35 mouse cellular contexts compared by ENCODE assay signal in genomic region chr10:75441800-75442199, GRCm38 (mm10). TPM values are rescaled to one million over a fixed set of nuclear protein-coding genes. Genes with fewer than 3 reads are reported as not detected.
DNase-seq lines count a peak whose midpoint lies in the region; ATAC-seq and TF ChIP-seq lines count a peak whose summit lies in the region.
"Had no signal": no experiment of that assay in that cellular context is flagged by ENCODE, and none has a peak within 500 bp of the region (broad histone marks: within the 10 kb centered on the region; RNA-seq: fewer than 3 reads in every experiment).

No protein-coding gene starts in this region.

- ATAC-seq in heart, embryonic 14.5 days (ENCODE audit: insufficient number of reproducible peaks, insufficient read depth, low FRiP score, low read depth), result no peak
- peak; percentile 87 for ATAC-seq in intestine, embryonic 14.5 days (replicated peaks; ENCODE audit: low FRiP score, low TSS enrichment, low read depth)
- ATAC-seq in intestine, embryonic 15.5 days, result peak; percentile 92
- ATAC-seq in stomach, embryonic 14.5 days (ENCODE audit: insufficient number of reproducible peaks, insufficient read depth, low FRiP score, low read depth), result peak; percentile 17; the same call in 1 of the 2 replicates
- ATAC-seq: activated CD4-positive, CD25-positive, alpha-beta regulatory T cell, adult 4 months; forebrain, embryonic 16.5 days had no signal

- H3K36me3 ChIP-seq in heart, embryonic 14.5 days (ENCODE audit: control insufficient read depth, insufficient read depth, low read length), result no peaks in the 10 kb centered on the region
- no peaks in the 10 kb centered on the region for H3K36me3 ChIP-seq in intestine, embryonic 14.5 days (ENCODE audit: control insufficient read depth, insufficient read depth, low read length)
- H3K36me3 ChIP-seq in intestine, embryonic 15.5 days, result no peaks in the 10 kb centered on the region
- H3K36me3 ChIP-seq in stomach, embryonic 14.5 days (ENCODE audit: control insufficient read depth, insufficient read depth, low read length), result no peaks in the 10 kb centered on the region
- no peaks in the 10 kb centered on the region for H3K36me3 ChIP-seq in thymus, adult 2 months (ENCODE audit: control insufficient read depth, insufficient read depth, low read length)
- H3K36me3 ChIP-seq: hindbrain, embryonic 13.5 days; liver, embryonic 15.5 days; lung, embryonic 15.5 days; midbrain, embryonic 10.5 days; neural tube, embryonic 12.5 days had no signal

- no peak overlapping the region for H3K4me2 ChIP-seq in heart, embryonic 14.5 days (ENCODE audit: low read length)
- no peak overlapping the region for H3K4me2 ChIP-seq in intestine, embryonic 14.5 days (ENCODE audit: low read length)
- no peak overlapping the region for H3K4me2 ChIP-seq in intestine, embryonic 15.5 days (replicated peaks)
- H3K4me2 ChIP-seq in stomach, embryonic 14.5 days (replicated peaks; ENCODE audit: low read depth, low read length), result no peak overlapping the region
- H3K4me2 ChIP-seq: heart, embryonic 11.5 days; hindbrain, embryonic 13.5 days; liver, embryonic 15.5 days; lung, embryonic 15.5 days; neural tube, embryonic 12.5 days had no signal

- 36% methylated on average over 4 of the region's 4 CpGs for WGBS in heart, embryonic 14.5 days
- 41% methylated on average over 4 of the region's 4 CpGs for WGBS in intestine, embryonic 14.5 days
- 21% methylated on average over 4 of the region's 4 CpGs for WGBS in intestine, embryonic 15.5 days
- WGBS in stomach, embryonic 14.5 days, result 42% methylated on average over 4 of the region's 4 CpGs
- 87% methylated on average over 4 of the region's 4 CpGs for WGBS in thymus, adult 2 months

- DNase-seq in heart, postnatal 36 days, result no peak
- DNase-seq in intestine, embryonic 14.5 days (ENCODE audit: low spot score), result peak; percentile 51
- no peak for DNase-seq in right cerebral cortex, postnatal 25 days
- no peak for DNase-seq in left cerebral cortex, postnatal 14 days (ENCODE audit: low spot score in 2 of 2)
- DNase-seq in thymus, adult 2 months, result no peak
- DNase-seq: adrenal gland, adult 2 months; adrenal gland, postnatal 36 days; B cell, adult 2 months; cerebellum, adult 18-20 months; cerebellum, postnatal 14 days; gastrocnemius, adult 2 months; gastrocnemius, postnatal 36 days; kidney, adult 8-10 months; kidney, postnatal 10 days; layer of hippocampus, adult 9-11 months; liver; right cerebral cortex, adult 18-20 months; right cerebral cortex, postnatal 4 days; thymus, adult 18-20 months; thymus, postnatal 36 days had no signal

- intact Hi-C loops in heart, postnatal 36 days (cut with DNase I), result no loop called here
- intact Hi-C loops in left cerebral cortex, postnatal 14 days (cut with DNase I), result no loop called here

- no peaks in the 10 kb centered on the region for H3K9me3 ChIP-seq in heart, embryonic 14.5 days (ENCODE audit: control insufficient read depth, low read length)
- H3K9me3 ChIP-seq in intestine, embryonic 14.5 days (ENCODE audit: control insufficient read depth, low read length), result no peaks in the 10 kb centered on the region
- no peaks in the 10 kb centered on the region for H3K9me3 ChIP-seq in intestine, embryonic 15.5 days
- no peaks in the 10 kb centered on the region for H3K9me3 ChIP-seq in stomach, embryonic 14.5 days (ENCODE audit: control insufficient read depth, low read depth, low read length)
- H3K9me3 ChIP-seq: hindbrain, embryonic 13.5 days; liver, embryonic 15.5 days; lung, embryonic 15.5 days; midbrain, embryonic 10.5 days; neural tube, embryonic 12.5 days had no signal

- H3K9ac ChIP-seq in heart, embryonic 14.5 days (ENCODE audit: low read length), result no peak overlapping the region
- H3K9ac ChIP-seq in intestine, embryonic 14.5 days (ENCODE audit: low read length), result no peak overlapping the region
- no peak overlapping the region for H3K9ac ChIP-seq in intestine, embryonic 15.5 days
- H3K9ac ChIP-seq in stomach, embryonic 14.5 days (replicated peaks; ENCODE audit: low read depth, low read length), result no peak overlapping the region
- H3K9ac ChIP-seq: hindbrain, embryonic 13.5 days; liver, embryonic 15.5 days; lung, embryonic 15.5 days; neural tube, embryonic 12.5 days had no signal

- peaks cover 23 to 37% of the 10 kb centered on the region in 2 experiments for H3K4me1 ChIP-seq in heart, embryonic 14.5 days (ENCODE audit: control insufficient read depth in 2 of 2, insufficient read depth in 2 of 2, low read length in 2 of 2)
- H3K4me1 ChIP-seq in intestine, embryonic 14.5 days (replicated peaks; ENCODE audit: control insufficient read depth, insufficient read depth, low read length), result peaks cover 16% of the 10 kb centered on the region; the same call in 1 of the 2 replicates
- H3K4me1 ChIP-seq in intestine, embryonic 15.5 days (replicated peaks), result peaks cover 22% of the 10 kb centered on the region
- H3K4me1 ChIP-seq in stomach, embryonic 14.5 days (ENCODE audit: control insufficient read depth, insufficient read depth, low read length), result peaks cover 10% of the 10 kb centered on the region; the same call in 1 of the 2 replicates
- no peaks in the 10 kb centered on the region for H3K4me1 ChIP-seq in thymus, adult 2 months (replicated peaks; ENCODE audit: control insufficient read depth, insufficient read depth, low read length)

- TF ChIP-seq POLR2A in thymus, adult 2 months (IDR thresholded peaks at IDR 0.05; ENCODE audit: control insufficient read depth, extremely low read depth, insufficient read depth, low read length, poor library complexity), result no peak

- no peaks in the 10 kb centered on the region for H3K27me3 ChIP-seq in heart, embryonic 14.5 days (ENCODE audit: control insufficient read depth, insufficient read depth, low read length)
- no peaks in the 10 kb centered on the region for H3K27me3 ChIP-seq in intestine, embryonic 14.5 days (replicated peaks; ENCODE audit: control insufficient read depth, insufficient read depth, low read length)
- no peaks in the 10 kb centered on the region for H3K27me3 ChIP-seq in intestine, embryonic 15.5 days (replicated peaks)
- no peaks in the 10 kb centered on the region for H3K27me3 ChIP-seq in stomach, embryonic 14.5 days (ENCODE audit: control insufficient read depth, insufficient read depth, low read length)
- H3K27me3 ChIP-seq in thymus, adult 2 months (ENCODE audit: control insufficient read depth, insufficient read depth, low read length), result no peaks in the 10 kb centered on the region
- H3K27me3 ChIP-seq: lung, embryonic 15.5 days; neural tube, embryonic 12.5 days had no signal

- no peak for TF ChIP-seq CTCF in thymus, adult 2 months (IDR thresholded peaks at IDR 0.05; ENCODE audit: borderline replicate concordance, control insufficient read depth, extremely low read depth, insufficient read depth, low read length, poor library complexity)

- H3K4me3 ChIP-seq in heart, embryonic 14.5 days (ENCODE audit: control insufficient read depth in 1 of 2, insufficient read depth in 1 of 2, low read depth in 1 of 2, low read length in 2 of 2), result no peak overlapping the region
- H3K4me3 ChIP-seq in intestine, embryonic 14.5 days (ENCODE audit: low read depth, low read length), result no peak overlapping the region
- no peak overlapping the region for H3K4me3 ChIP-seq in intestine, embryonic 15.5 days (replicated peaks)
- H3K4me3 ChIP-seq in stomach, embryonic 14.5 days (ENCODE audit: low read depth, low read length), result no peak overlapping the region
- no peak overlapping the region for H3K4me3 ChIP-seq in thymus, adult 2 months (ENCODE audit: control insufficient read depth, insufficient read depth, low read length)
- H3K4me3 ChIP-seq: erythroblast, embryonic 14.5 days; gastrocnemius, adult 2 months; hindbrain, embryonic 13.5 days; liver, embryonic 15.5 days; lung, embryonic 15.5 days; midbrain, embryonic 10.5 days; myocyte; neural tube, embryonic 12.5 days had no signal

- H3K27ac ChIP-seq in heart, embryonic 14.5 days (replicated peaks in 1 of 2; ENCODE audit: control insufficient read depth in 1 of 2, insufficient read depth in 1 of 2, low read depth in 2 of 2, low read length in 2 of 2), result 0 out of 4 replicates have a peak overlapping the region, but pooled peaks have one; percentile 23 to 37
- H3K27ac ChIP-seq in intestine, embryonic 14.5 days (ENCODE audit: low read depth), result peak overlapping the region; percentile 52; the same call in 1 of the 2 replicates
- H3K27ac ChIP-seq in intestine, embryonic 15.5 days, result peak overlapping the region; percentile 44; the same call in 1 of the 2 replicates
- no peak overlapping the region for H3K27ac ChIP-seq in stomach, embryonic 14.5 days (ENCODE audit: low read length)
- no peak overlapping the region for H3K27ac ChIP-seq in thymus, adult 2 months (ENCODE audit: control insufficient read depth, insufficient read depth, low read length)
- H3K27ac ChIP-seq: gastrocnemius, adult 2 months; hindbrain, embryonic 13.5 days; liver, embryonic 15.5 days; lung, embryonic 15.5 days; midbrain, embryonic 10.5 days; neural tube, embryonic 12.5 days had no signal

RNA-seq across cellular contexts. Expression of gene Upb1, which starts 40.9 kb away (rescaled TPM):
- polyA plus RNA-seq in heart, embryonic 14.5 days (2014; fragmentation: Nextera tagmentation; extraction: Ambion mirVana), result 0.65 and 0.75 TPM in 2 replicates
- total RNA-seq in heart, postnatal 36 days (2021), result 1 to 10 TPM in 1 of 2 experiments, under 1 TPM in 1; 0.65 to 1.3 TPM
- polyA plus RNA-seq in intestine, embryonic 14.5 days (2014; fragmentation: Nextera tagmentation; extraction: Ambion mirVana), result 0.13 and 0.38 TPM in 2 replicates
- polyA plus RNA-seq in intestine, embryonic 15.5 days (2015; fragmentation: Nextera tagmentation; extraction: Ambion mirVana), result 0.88 and 1.9 TPM in 2 replicates
- polyA plus RNA-seq in stomach, embryonic 14.5 days (2014; fragmentation: Nextera tagmentation; extraction: Ambion mirVana), result 0.95 and 2.5 TPM in 2 replicates
- total RNA-seq in left cerebral cortex, postnatal 14 days (2021), result under 1 TPM; 0.55 to 0.66 TPM
- polyA plus RNA-seq in thymus, adult 2 months (2012; rRNA removed), result 0.77 and 0.97 TPM in 2 replicates
- total RNA-seq: gastrocnemius, adult 2 months; gastrocnemius, postnatal 36 days; midbrain, postnatal 0 days had no signal
- polyA plus RNA-seq: erythroblast, embryonic 14.5 days; forebrain, embryonic 11.5 days; midbrain, embryonic 10.5 days had no signal

Comparison
In these comparisons a context has a peak if more than half of its experiments do, and no peak if none do; other contexts are left out.
1. H3K27ac ChIP-seq: peak in heart, embryonic 14.5 days (2 of 2), intestine, embryonic 14.5 days (single experiment) and intestine, embryonic 15.5 days (single experiment); none in stomach, embryonic 14.5 days (single experiment) and thymus, adult 2 months (single experiment).